Mouse (Mus musculus) erythroblast, embryonic 14.5 days (primary cell): ENCODE measurements around the gene Olfr305. TPM values are rescaled to one million over a fixed set of nuclear protein-coding genes. Genes with fewer than 3 reads are reported as not detected.

Source experiments
- H3K27me3 ChIP-seq: 2 replicates; pipeline ENCODE4 v1.6.1; 2012; ENCODE audit warnings: inconsistent platforms; ENCODE audit not compliant: control insufficient read depth
- H3K36me3 ChIP-seq: 2 replicates; pipeline ENCODE4 v1.6.1; 2012; ENCODE audit warnings: mild to moderate bottlenecking, inconsistent platforms; ENCODE audit not compliant: control insufficient read depth
- H3K4me1 ChIP-seq: 2 replicates; pipeline ENCODE4 v1.6.1; 2012; ENCODE audit warnings: inconsistent platforms; ENCODE audit not compliant: control insufficient read depth
- H3K4me3 ChIP-seq: replicated peaks from 2 replicates; pipeline ENCODE3; 2012; ENCODE audit warnings: moderate library complexity, mild to moderate bottlenecking, inconsistent platforms
- H3K9me3 ChIP-seq: 2 replicates; pipeline ENCODE4 v1.6.1; 2012; ENCODE audit warnings: low read length, inconsistent platforms, mixed read lengths; ENCODE audit not compliant: control insufficient read depth
- GATA1 ChIP-seq: IDR thresholded peaks from 2 replicates; pipeline ENCODE4 v1.6.1; 2012; ENCODE audit warnings: low read length, inconsistent platforms, mixed read lengths
- TAL1 ChIP-seq: IDR thresholded peaks from 3 replicates; pipeline ENCODE4 v1.6.1; 2012; ENCODE audit warnings: low read length, inconsistent platforms, mixed read lengths
- polyA plus RNA-seq: library from polyadenylated mRNA; stranded (reverse); fragments of >175 nt; gene quantifications from 2 replicates; pipeline ENCODE4 v1.2.3, GENCODE M21; 2012

Olfr305 gene
- polyA plus RNA-seq, 1 experiment: not detected

DNA sequence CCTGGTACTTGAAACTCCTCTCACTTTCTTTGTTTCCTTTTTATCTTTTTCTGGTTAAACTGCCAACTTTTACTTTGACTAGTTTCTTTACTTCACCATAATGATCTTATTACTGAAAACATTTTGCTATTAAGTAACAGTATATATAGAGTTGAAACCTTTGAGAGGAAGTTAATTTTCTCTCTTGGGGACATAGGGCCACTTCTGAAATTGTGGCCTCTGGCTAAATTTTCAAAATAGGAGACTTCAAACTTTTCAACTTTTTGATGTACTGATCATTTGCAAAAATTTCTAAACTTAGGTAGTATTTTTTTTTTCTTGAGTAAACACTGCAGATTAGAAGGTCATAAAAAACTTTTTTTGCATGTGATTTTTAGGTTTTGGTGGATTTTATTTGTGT is 41.2 kb downstream of the Olfr305 start, which contains the start of gene Olfr308:
Gene Olfr308, minus strand, starts transcription at position 101 of the 400 bp plus-strand sequence.
- H3K36me3 ChIP-seq: no peaks in the 10 kb centered on the region
- no peak for TF ChIP-seq TAL1
- TF ChIP-seq GATA1: no peak
- no peaks in the 10 kb centered on the region; the same call in 1 of the 2 replicates for H3K9me3 ChIP-seq
- no peaks in the 10 kb centered on the region for H3K4me1 ChIP-seq
- no peaks in the 10 kb centered on the region for H3K27me3 ChIP-seq
- H3K4me3 ChIP-seq: no peak within 1 kb of the TSS

DNA sequence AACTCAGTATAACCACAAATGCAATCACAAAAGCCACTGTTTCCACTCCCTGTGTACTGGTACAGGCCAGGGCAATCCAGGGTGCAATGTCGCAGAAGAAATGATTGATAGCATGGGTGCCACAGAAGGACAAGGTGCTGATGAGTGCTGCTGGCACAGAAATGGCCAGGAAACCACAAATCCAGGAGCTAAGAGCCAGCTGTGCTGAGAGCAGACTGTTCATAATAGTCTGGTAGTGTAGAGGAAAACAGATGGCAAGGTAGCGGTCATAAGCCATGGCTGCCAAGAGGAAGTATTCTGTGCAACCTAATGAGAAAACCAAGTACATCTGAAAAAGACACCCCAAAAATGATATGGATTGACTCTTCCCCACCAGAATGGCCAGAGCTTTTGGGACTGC is 45.4 kb downstream of the Olfr305 start:
- H3K4me3 ChIP-seq: no peak overlapping the region

DNA sequence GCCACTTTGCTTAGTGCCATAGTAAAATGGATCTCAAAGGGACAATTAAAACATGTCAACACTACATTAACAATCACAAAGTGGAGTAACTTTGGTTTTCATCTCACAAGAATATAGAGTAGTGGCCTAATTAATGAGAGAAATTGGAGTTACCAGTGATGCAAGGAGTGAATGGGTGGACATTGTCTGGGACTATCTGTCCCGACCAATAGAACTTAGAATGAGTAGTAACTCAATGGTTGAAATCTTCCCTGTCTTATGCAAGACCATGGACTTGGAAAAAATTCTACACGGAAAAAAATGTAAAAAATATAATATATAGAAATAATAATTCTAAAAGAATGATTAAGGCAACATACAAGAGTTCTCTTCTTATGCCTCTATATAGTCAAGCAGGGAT is 53.1 kb downstream of the Olfr305 start, which contains the start of gene Olfr309:
Gene Olfr309, minus strand, starts transcription at position 101 of the 400 bp plus-strand sequence.
- Histone ChIP-seq H3K9me3 (no peaks in the 10 kb centered on the region; the same call in 1 of the 2 replicates), H3K36me3 (no peaks in the 10 kb centered on the region), H3K4me1 (no peaks in the 10 kb centered on the region), H3K4me3 (no peak within 1 kb of the TSS), H3K27me3 (no peaks in the 10 kb centered on the region)
- no peak for TF ChIP-seq GATA1
- TF ChIP-seq TAL1: no peak

More for the DNA sequence above, 45.4 kb downstream of the Olfr305 start:
- TF ChIP-seq TAL1 (no peak), GATA1 (no peak)
- Histone ChIP-seq H3K27me3 (no peaks in the 10 kb centered on the region), H3K4me1 (no peaks in the 10 kb centered on the region), H3K9me3 (no peaks in the 10 kb centered on the region; the same call in 1 of the 2 replicates), H3K36me3 (no peaks in the 10 kb centered on the region)

Other genes starting within 250 kb of the Olfr305 start
- not detected in 2 replicates for gene Vmn2r75, start 195.2 kb downstream of the Olfr305 start, polyA plus RNA-seq
- gene Vmn2r76, start 120.6 kb downstream of the Olfr305 start, polyA plus RNA-seq: 0.01 TPM in 1 of 2 replicates, not detected in the other
- gene Olfr310, start 89.8 kb downstream of the Olfr305 start, polyA plus RNA-seq: not detected in 2 replicates
- not detected in 2 replicates for gene Olfr309, start 53.2 kb downstream of the Olfr305 start, polyA plus RNA-seq
- not detected in 2 replicates for gene Olfr308, start 41.3 kb downstream of the Olfr305 start, polyA plus RNA-seq
- 0.08 TPM in 1 of 2 replicates, not detected in the other for gene Olfr307, start 29.3 kb downstream of the Olfr305 start, polyA plus RNA-seq
- gene Olfr304, start 19.7 kb upstream of the Olfr305 start, polyA plus RNA-seq: not detected in 2 replicates
- 0.01 TPM in 1 of 2 replicates, not detected in the other for gene Olfr303, start 30.9 kb upstream of the Olfr305 start, polyA plus RNA-seq
- not detected in 2 replicates for gene Olfr301, start 36.9 kb upstream of the Olfr305 start, polyA plus RNA-seq
- gene Olfr299, start 93.0 kb upstream of the Olfr305 start, polyA plus RNA-seq: not detected in 2 replicates
- not detected in 2 replicates for gene Olfr298, start 125.6 kb upstream of the Olfr305 start, polyA plus RNA-seq
- not detected in 2 replicates for gene Olfr297, start 153.0 kb upstream of the Olfr305 start, polyA plus RNA-seq
- gene Olfr295, start 216.9 kb upstream of the Olfr305 start, polyA plus RNA-seq: not detected in 2 replicates
- not detected in 2 replicates for gene Olfr294, start 249.7 kb upstream of the Olfr305 start, polyA plus RNA-seq